Mouse (Mus musculus): ENCODE measurements around the gene Sall2. TPM values are rescaled to one million over a fixed set of nuclear protein-coding genes. Genes with fewer than 3 reads are reported as not detected.
"Not testable (repeated sequence)": the region's sequence is repeated elsewhere in the genome, so short reads cannot be mapped to it uniquely, and the experiment has no call there.

Sall2 gene
- total and polyA plus RNA-seq, 2 experiments from 2014 or later, result 29.2 to 71.7 TPM

GRCm38 (mm10) chr14:52315283-52315780 lies 13.2 kb downstream of the Sall2 start:
- TF ChIP-seq CTCF (IDR thresholded peaks at IDR 0.05; ENCODE audit: low read depth), result no peak
- Histone ChIP-seq H3K9me3 (ENCODE audit: low read length) (no peaks in the 10 kb centered on the region), H3K27me3 (ENCODE audit: insufficient read depth, low read length) (no peaks in the 10 kb centered on the region), H3K9ac (peak overlapping the region; percentile 95), H3K36me3 (ENCODE audit: insufficient read depth) (peaks cover 21% of the 10 kb centered on the region), H3K27ac (ENCODE audit: low read depth, low read length) (peak overlapping the region; percentile 93), H3K4me1 (ENCODE audit: insufficient read depth) (peaks cover 19% of the 10 kb centered on the region), H3K4me2 (ENCODE audit: low read depth) (peak overlapping the region; percentile 79), H3K4me3 (ENCODE audit: low read depth, low read length) (peak overlapping the region; percentile 93)
- ATAC-seq (no peak), DNase-seq (no peak)
- 12% methylated on average over 17 of the region's 17 CpGs for WGBS

- Histone ChIP-seq H3K27me3 (ENCODE audit: insufficient read depth, low read length) (no peaks in the 10 kb centered on the region), H3K4me3 (ENCODE audit: low read depth, low read length) (peak overlapping the region; percentile 93), H3K9me3 (ENCODE audit: low read length) (no peaks in the 10 kb centered on the region), H3K27ac (ENCODE audit: low read depth, low read length) (no peak overlapping the region), H3K36me3 (ENCODE audit: insufficient read depth) (peaks cover 21% of the 10 kb centered on the region), H3K9ac (no peak overlapping the region; the same call in 1 of the 2 replicates), H3K4me1 (ENCODE audit: insufficient read depth) (peaks cover 19% of the 10 kb centered on the region), H3K4me2 (ENCODE audit: low read depth) (peak overlapping the region; percentile 79)
- ATAC-seq (no peak), DNase-seq (no peak)
- WGBS, result 48% methylated on average over 8 of the region's 8 CpGs
- no peak for TF ChIP-seq CTCF (IDR thresholded peaks at IDR 0.05; ENCODE audit: low read depth)
Observed at GRCm38 (mm10) chr14:52314808-52315150, 13.8 kb downstream of the Sall2 start.

- no peak for DNase-seq
- Histone ChIP-seq H3K27me3 (ENCODE audit: insufficient read depth, low read length) (no peaks in the 10 kb centered on the region), H3K9ac (no peak overlapping the region), H3K4me1 (ENCODE audit: insufficient read depth) (peaks cover 19% of the 10 kb centered on the region), H3K9me3 (ENCODE audit: low read length) (no peaks in the 10 kb centered on the region), H3K4me2 (ENCODE audit: low read depth) (peak overlapping the region; percentile 79; the same call in 1 of the 2 replicates), H3K36me3 (ENCODE audit: insufficient read depth) (peaks cover 21% of the 10 kb centered on the region), H3K4me3 (ENCODE audit: low read depth, low read length) (no peak overlapping the region), H3K27ac (ENCODE audit: low read depth, low read length) (no peak overlapping the region)
- ATAC-seq, result no peak
- 85% methylated on average over 26 of the region's 26 CpGs for WGBS
- no peak for TF ChIP-seq CTCF (IDR thresholded peaks at IDR 0.05; ENCODE audit: low read depth)
Observed at GRCm38 (mm10) chr14:52313931-52314807, 14.4 kb downstream of the Sall2 start.

- H3K9me3 ChIP-seq (ENCODE audit: low read length), result no peaks in the 10 kb centered on the region
- no peaks in the 10 kb centered on the region for H3K27me3 ChIP-seq (ENCODE audit: insufficient read depth, low read length)
- ATAC-seq (peak; percentile 28; the same call in 1 of the 2 replicates), DNase-seq (peak; percentile 66)
- peak overlapping the region; percentile 11; the same call in 1 of the 2 replicates for H3K4me2 ChIP-seq (ENCODE audit: low read depth)
- no peak overlapping the region for H3K4me3 ChIP-seq (ENCODE audit: low read depth, low read length)
- peaks cover 11% of the 10 kb centered on the region for H3K4me1 ChIP-seq (ENCODE audit: insufficient read depth)
- TF ChIP-seq CTCF (IDR thresholded peaks at IDR 0.05; ENCODE audit: low read depth), result no peak
- H3K36me3 ChIP-seq (ENCODE audit: insufficient read depth), result peaks cover 27% of the 10 kb centered on the region
- H3K9ac ChIP-seq, result no peak overlapping the region
- 53% methylated on average over 2 of the region's 2 CpGs for WGBS
- H3K27ac ChIP-seq (ENCODE audit: low read depth, low read length), result no peak overlapping the region
Observed at GRCm38 (mm10) chr14:52310906-52311305, 17.7 kb downstream of the Sall2 start.

- H3K9me3 ChIP-seq (ENCODE audit: low read length); H3K4me2 ChIP-seq (ENCODE audit: low read depth); ATAC-seq; H3K9ac ChIP-seq; H3K27ac ChIP-seq (ENCODE audit: low read depth, low read length); H3K4me3 ChIP-seq (ENCODE audit: low read depth, low read length); H3K27me3 ChIP-seq (ENCODE audit: insufficient read depth, low read length); DNase-seq: not testable (repeated sequence)
- 95% methylated on average over 5 of the region's 6 CpGs for WGBS
- H3K4me1 ChIP-seq (ENCODE audit: insufficient read depth), result peaks cover 11% of the 10 kb centered on the region
- peak; percentile 26; the same call in 1 of the 2 replicates for TF ChIP-seq CTCF (IDR thresholded peaks at IDR 0.05; ENCODE audit: low read depth)
- peaks cover 27% of the 10 kb centered on the region for H3K36me3 ChIP-seq (ENCODE audit: insufficient read depth)
Observed at GRCm38 (mm10) chr14:52310343-52310742, 18.2 kb downstream of the Sall2 start.

GRCm38 (mm10) chr14:52306100-52306499 lies 22.5 kb downstream of the Sall2 start:
- no peak for DNase-seq
- Histone ChIP-seq H3K4me3 (ENCODE audit: low read depth, low read length) (no peak overlapping the region), H3K36me3 (ENCODE audit: insufficient read depth) (peaks cover 9% of the 10 kb centered on the region; the same call in 1 of the 2 replicates), H3K4me1 (ENCODE audit: insufficient read depth) (peaks cover 6% of the 10 kb centered on the region; the same call in 1 of the 2 replicates), H3K4me2 (ENCODE audit: low read depth) (no peak overlapping the region), H3K9ac (no peak overlapping the region), H3K27ac (ENCODE audit: low read depth, low read length) (no peak overlapping the region), H3K27me3 (ENCODE audit: insufficient read depth, low read length) (no peaks in the 10 kb centered on the region), H3K9me3 (ENCODE audit: low read length) (no peaks in the 10 kb centered on the region)
- ATAC-seq, result no peak
- TF ChIP-seq CTCF (IDR thresholded peaks at IDR 0.05; ENCODE audit: low read depth), result no peak
- 100% methylated on average over 2 of the region's 2 CpGs for WGBS

Data from forebrain, postnatal 0 days (tissue).